Mouse (Mus musculus): ENCODE data around the gene Ctcf. TPM values are rescaled to one million over a fixed set of nuclear protein-coding genes. Genes with fewer than 3 reads are reported as not detected.

The Ctcf gene
- total RNA-seq, 1 experiment = 65.5 TPM

GRCm38 (mm10) chr8:105688242-105688752 is 51.9 kb downstream of the Ctcf start:
- Histone ChIP-seq H3K36me3 (ENCODE audit: control insufficient read depth, insufficient read depth, low read length, poor library complexity, severe bottlenecking) (peaks cover 3% of the 10 kb centered on the region; the same call in 1 of the 2 replicates), H3K9me3 (ENCODE audit: control insufficient read depth, insufficient read depth, low read depth, low read length) (no peaks in the 10 kb centered on the region), H3K4me3 (ENCODE audit: insufficient read depth in 1 of 2, low read depth in 1 of 2, low read length in 2 of 2, poor library complexity in 1 of 2, severe bottlenecking in 1 of 2) (no peak overlapping the region; a peak in 1 of 4 replicates), H3K9ac (ENCODE audit: insufficient read depth, low read depth, low read length, poor library complexity, severe bottlenecking) (no peak overlapping the region), H3K4me1 (ENCODE audit: control insufficient read depth in 2 of 2, insufficient read depth in 2 of 2, low read length in 2 of 2, poor library complexity in 1 of 2) (peaks cover 3 to 14% of the 10 kb centered on the region in 2 experiments; a peak in 3 of 4 replicates), H3K27ac (ENCODE audit: insufficient read depth, low read depth, low read length, poor library complexity, severe bottlenecking) (no peak overlapping the region)
- TF ChIP-seq ZNF384 (IDR thresholded peaks at IDR 0.05; ENCODE audit: low read depth, low read length) (no peak), ZC3H11A (IDR thresholded peaks at IDR 0.05; ENCODE audit: borderline replicate concordance, low read depth, low read length) (no peak), HCFC1 (IDR thresholded peaks at IDR 0.05; ENCODE audit: borderline replicate concordance, insufficient read depth, low read length) (no peak), CHD2 (IDR thresholded peaks at IDR 0.05; ENCODE audit: low read depth, low read length) (no peak), MAFK (IDR thresholded peaks at IDR 0.05; ENCODE audit: insufficient read depth, low read depth, low read length) (no peak)
- in situ Hi-C loops (cut with MboI; ENCODE audit: low sequenced_read_pairs in 2 of 2, unreplicated experiment in 2 of 2) = no loop called here
- DNase-seq (ENCODE audit: low read depth, low spot score) = no peak

- Histone ChIP-seq H3K27ac (ENCODE audit: insufficient read depth, low read depth, low read length, poor library complexity, severe bottlenecking) (no peak overlapping the region), H3K36me3 (ENCODE audit: control insufficient read depth, insufficient read depth, low read length, poor library complexity, severe bottlenecking) (no peaks in the 10 kb centered on the region), H3K9me3 (ENCODE audit: control insufficient read depth, insufficient read depth, low read depth, low read length) (no peaks in the 10 kb centered on the region), H3K4me3 (ENCODE audit: insufficient read depth in 1 of 2, low read depth in 1 of 2, low read length in 2 of 2, poor library complexity in 1 of 2, severe bottlenecking in 1 of 2) (no peak overlapping the region), H3K4me1 (ENCODE audit: control insufficient read depth in 2 of 2, insufficient read depth in 2 of 2, low read length in 2 of 2, poor library complexity in 1 of 2) (peaks cover 3 to 17% of the 10 kb centered on the region in 2 experiments; a peak in 3 of 4 replicates), H3K9ac (ENCODE audit: insufficient read depth, low read depth, low read length, poor library complexity, severe bottlenecking) (no peak overlapping the region)
- no peak for DNase-seq (ENCODE audit: low read depth, low spot score)
- no peak for TF ChIP-seq ZC3H11A (IDR thresholded peaks at IDR 0.05; ENCODE audit: borderline replicate concordance, low read depth, low read length)
- TF ChIP-seq ZNF384 (IDR thresholded peaks at IDR 0.05; ENCODE audit: low read depth, low read length) = no peak
- no peak for TF ChIP-seq HCFC1 (IDR thresholded peaks at IDR 0.05; ENCODE audit: borderline replicate concordance, insufficient read depth, low read length)
- TF ChIP-seq MAFK (IDR thresholded peaks at IDR 0.05; ENCODE audit: insufficient read depth, low read depth, low read length) = no peak
- TF ChIP-seq CHD2 (IDR thresholded peaks at IDR 0.05; ENCODE audit: low read depth, low read length) = no peak
- in situ Hi-C loops (cut with MboI; ENCODE audit: low sequenced_read_pairs in 2 of 2, unreplicated experiment in 2 of 2) = no loop called here
Measured at GRCm38 (mm10) chr8:105689256-105689982, 53.1 kb downstream of the Ctcf start.

GRCm38 (mm10) chr8:105689983-105690360 is 53.6 kb downstream of the Ctcf start:
- no peaks in the 10 kb centered on the region for H3K36me3 ChIP-seq (ENCODE audit: control insufficient read depth, insufficient read depth, low read length, poor library complexity, severe bottlenecking)
- no peak overlapping the region for H3K9ac ChIP-seq (ENCODE audit: insufficient read depth, low read depth, low read length, poor library complexity, severe bottlenecking)
- in situ Hi-C loops (cut with MboI; ENCODE audit: low sequenced_read_pairs in 2 of 2, unreplicated experiment in 2 of 2) = no loop called here
- TF ChIP-seq ZNF384 (IDR thresholded peaks at IDR 0.05; ENCODE audit: low read depth, low read length) = no peak
- no peak for TF ChIP-seq HCFC1 (IDR thresholded peaks at IDR 0.05; ENCODE audit: borderline replicate concordance, insufficient read depth, low read length)
- no peak for TF ChIP-seq MAFK (IDR thresholded peaks at IDR 0.05; ENCODE audit: insufficient read depth, low read depth, low read length)
- TF ChIP-seq ZC3H11A (IDR thresholded peaks at IDR 0.05; ENCODE audit: borderline replicate concordance, low read depth, low read length) = no peak
- TF ChIP-seq CHD2 (IDR thresholded peaks at IDR 0.05; ENCODE audit: low read depth, low read length) = no peak
- no peaks in the 10 kb centered on the region for H3K9me3 ChIP-seq (ENCODE audit: control insufficient read depth, insufficient read depth, low read depth, low read length)
- no peak overlapping the region for H3K4me3 ChIP-seq (ENCODE audit: insufficient read depth in 1 of 2, low read depth in 1 of 2, low read length in 2 of 2, poor library complexity in 1 of 2, severe bottlenecking in 1 of 2)
- DNase-seq (ENCODE audit: low read depth, low spot score) = no peak
- H3K27ac ChIP-seq (ENCODE audit: insufficient read depth, low read depth, low read length, poor library complexity, severe bottlenecking) = no peak overlapping the region
- H3K4me1 ChIP-seq (ENCODE audit: control insufficient read depth in 2 of 2, insufficient read depth in 2 of 2, low read length in 2 of 2, poor library complexity in 1 of 2) = peaks cover 3 to 17% of the 10 kb centered on the region in 2 experiments; a peak in 3 of 4 replicates

GRCm38 (mm10) chr8:105690978-105691377 is 54.6 kb downstream of the Ctcf start:
- H3K9me3 ChIP-seq (ENCODE audit: control insufficient read depth, insufficient read depth, low read depth, low read length) = no peaks in the 10 kb centered on the region
- no peak for DNase-seq (ENCODE audit: low read depth, low spot score)
- H3K4me3 ChIP-seq (ENCODE audit: insufficient read depth in 1 of 2, low read depth in 1 of 2, low read length in 2 of 2, poor library complexity in 1 of 2, severe bottlenecking in 1 of 2) = 0 out of 4 replicates have a peak overlapping the region, but pooled peaks of 1 of the 2 experiments have one; percentile 21
- no peak overlapping the region; the same call in 1 of the 2 replicates for H3K9ac ChIP-seq (ENCODE audit: insufficient read depth, low read depth, low read length, poor library complexity, severe bottlenecking)
- H3K4me1 ChIP-seq (ENCODE audit: control insufficient read depth in 2 of 2, insufficient read depth in 2 of 2, low read length in 2 of 2, poor library complexity in 1 of 2) = peaks cover 3 to 17% of the 10 kb centered on the region in 2 experiments; a peak in 3 of 4 replicates
- H3K36me3 ChIP-seq (ENCODE audit: control insufficient read depth, insufficient read depth, low read length, poor library complexity, severe bottlenecking) = no peaks in the 10 kb centered on the region; the same call in 1 of the 2 replicates
- in situ Hi-C loops (cut with MboI; ENCODE audit: low sequenced_read_pairs in 2 of 2, unreplicated experiment in 2 of 2) = no loop called here
- no peak overlapping the region for H3K27ac ChIP-seq (ENCODE audit: insufficient read depth, low read depth, low read length, poor library complexity, severe bottlenecking)
- TF ChIP-seq ZC3H11A (IDR thresholded peaks at IDR 0.05; ENCODE audit: borderline replicate concordance, low read depth, low read length) (no peak), HCFC1 (IDR thresholded peaks at IDR 0.05; ENCODE audit: borderline replicate concordance, insufficient read depth, low read length) (no peak), ZNF384 (IDR thresholded peaks at IDR 0.05; ENCODE audit: low read depth, low read length) (no peak), MAFK (IDR thresholded peaks at IDR 0.05; ENCODE audit: insufficient read depth, low read depth, low read length) (no peak), CHD2 (IDR thresholded peaks at IDR 0.05; ENCODE audit: low read depth, low read length) (no peak)

Data from ES-E14 (cell line).